Comparison of ENCODE assay signal across 8 mouse cellular contexts in genomic region chr11:57696807-57697251, GRCm38 (mm10). TPM values are rescaled to one million over a fixed set of nuclear protein-coding genes. Genes with fewer than 3 reads are reported as not detected.
DNase-seq lines count a peak whose midpoint lies in the region; ATAC-seq and TF ChIP-seq lines count a peak whose summit lies in the region.

No protein-coding gene starts in this region.

- H3K4me1 ChIP-seq in heart, embryonic 11.5 days (ENCODE audit: control insufficient read depth, insufficient read depth, low read length) = peaks cover 19% of the 10 kb centered on the region
- peaks cover 12% of the 10 kb centered on the region for H3K4me1 ChIP-seq in midbrain, postnatal 0 days (ENCODE audit: insufficient read depth, low read length)
- H3K4me1 ChIP-seq in liver, postnatal 0 days (ENCODE audit: insufficient read depth) = 0 out of 2 replicates have a peak, but pooled peaks cover 4% of the 10 kb centered on the region

- no peak overlapping the region for H3K27ac ChIP-seq in heart, embryonic 11.5 days (ENCODE audit: low read depth, low read length)
- peak overlapping the region; percentile 76 for H3K27ac ChIP-seq in midbrain, postnatal 0 days (ENCODE audit: low read depth, low read length)
- H3K27ac ChIP-seq in liver, postnatal 0 days (ENCODE audit: low read depth) = no peak overlapping the region

- no peaks in the 10 kb centered on the region for H3K27me3 ChIP-seq in heart, embryonic 11.5 days (ENCODE audit: control insufficient read depth, insufficient read depth, low read length)
- no peaks in the 10 kb centered on the region for H3K27me3 ChIP-seq in midbrain, postnatal 0 days (ENCODE audit: insufficient read depth, low read length)
- H3K27me3 ChIP-seq in liver, postnatal 0 days (ENCODE audit: insufficient read depth, low read length) = no peaks in the 10 kb centered on the region

- no peak overlapping the region for H3K9ac ChIP-seq in heart, embryonic 11.5 days (ENCODE audit: low read depth, low read length)
- H3K9ac ChIP-seq in midbrain, postnatal 0 days (replicated peaks; ENCODE audit: low read length, poor library complexity, severe bottlenecking) = no peak overlapping the region
- H3K9ac ChIP-seq in liver, postnatal 0 days (replicated peaks) = no peak overlapping the region

- no peaks in the 10 kb centered on the region for H3K36me3 ChIP-seq in heart, embryonic 11.5 days (ENCODE audit: control insufficient read depth, insufficient read depth, low read length)
- H3K36me3 ChIP-seq in midbrain, postnatal 0 days (ENCODE audit: insufficient read depth, low read length) = no peaks in the 10 kb centered on the region
- H3K36me3 ChIP-seq in liver, postnatal 0 days (replicated peaks; ENCODE audit: insufficient read depth, low read length) = no peaks in the 10 kb centered on the region; the same call in 1 of the 2 replicates

- H3K4me3 ChIP-seq in heart, embryonic 11.5 days (ENCODE audit: low read depth, low read length) = no peak overlapping the region
- no peak overlapping the region for H3K4me3 ChIP-seq in midbrain, postnatal 0 days (ENCODE audit: low read depth, low read length)
- no peak overlapping the region for H3K4me3 ChIP-seq in liver, postnatal 0 days (ENCODE audit: low read depth, low read length)

- no peak for TF ChIP-seq EP300 in liver, postnatal 0 days (IDR thresholded peaks at IDR 0.05; ENCODE audit: low read depth)

- no peak overlapping the region for H3K4me2 ChIP-seq in heart, embryonic 11.5 days
- peak overlapping the region; percentile 30 for H3K4me2 ChIP-seq in midbrain, postnatal 0 days (ENCODE audit: low read depth, low read length, poor library complexity, severe bottlenecking)
- H3K4me2 ChIP-seq in liver, postnatal 0 days (ENCODE audit: low read depth, low read length) = no peak overlapping the region

- TF ChIP-seq CTCF in midbrain, postnatal 0 days (IDR thresholded peaks at IDR 0.05) = peak; percentile 3; the same call in 1 of the 2 replicates
- TF ChIP-seq CTCF in liver, postnatal 0 days (IDR thresholded peaks at IDR 0.05; ENCODE audit: low read depth) = no peak

- WGBS in heart, embryonic 11.5 days (ENCODE audit: insufficient replicate concordance) = 72% methylated on average over 5 of the region's 5 CpGs
- 14% methylated on average over 5 of the region's 5 CpGs for WGBS in midbrain, postnatal 0 days
- whole genome bisulfite sequencing in liver, postnatal 0 days (ENCODE audit: insufficient replicate concordance) = 86% methylated on average over 5 of the region's 5 CpGs

- peak; percentile 57 to 87 for DNase-seq in heart, adult 18-20 months
- DNase-seq in heart, adult 8-10 months (ENCODE audit: low spot score) = peak; percentile 82
- DNase-seq in kidney, postnatal 10 days = peak; percentile 71
- DNase-seq in midbrain, postnatal 0 days (ENCODE audit: low spot score) = peak; percentile 63
- DNase-seq in spleen, postnatal 4 days (ENCODE audit: low spot score in 2 of 2) = no peak
- DNase-seq in liver, postnatal 0 days = no peak
- DNase-seq in left cerebral cortex, adult 18-20 months (ENCODE audit: low spot score in 2 of 2) = no peak

- no peak for ATAC-seq in heart, embryonic 11.5 days (replicated peaks; ENCODE audit: insufficient number of reproducible peaks, low FRiP score, low TSS enrichment)
- no peak for ATAC-seq in midbrain, postnatal 0 days (ENCODE audit: low FRiP score)
- no peak for ATAC-seq in liver, postnatal 0 days

- no peaks in the 10 kb centered on the region for H3K9me3 ChIP-seq in heart, embryonic 11.5 days (replicated peaks; ENCODE audit: control insufficient read depth, low read length)
- no peaks in the 10 kb centered on the region for H3K9me3 ChIP-seq in midbrain, postnatal 0 days (ENCODE audit: low read length)
- H3K9me3 ChIP-seq in liver, postnatal 0 days (ENCODE audit: low read length) = no peaks in the 10 kb centered on the region

RNA-seq across cellular contexts. Expression of gene Galnt10, which starts 51.6 kb away (rescaled TPM):
- 1 to 10 TPM; 7.2 to 8.0 TPM for total RNA-seq in heart, adult 18-20 months (2021)
- 7.1 and 10.6 TPM in 2 replicates for polyA plus RNA-seq in heart, embryonic 11.5 days (2014; fragmentation: Nextera tagmentation; extraction: Ambion mirVana)
- total RNA-seq in heart, adult 8-10 months (2022) = 1 to 10 TPM; 5.7 to 8.1 (median 6.9) TPM
- 21.3 and 26.0 TPM in 2 replicates for total RNA-seq in midbrain, postnatal 0 days (2014; rRNA removed)
- 11.8 and 12.0 TPM in 2 replicates for polyA plus RNA-seq in midbrain, postnatal 0 days (2015; fragmentation: Nextera tagmentation; extraction: Ambion mirVana)
- 6.5 and 8.2 TPM in 2 replicates for polyA plus RNA-seq in liver, postnatal 0 days (2015; fragmentation: Nextera tagmentation; extraction: Ambion mirVana)
- 1 to 10 TPM; 6.4 to 6.6 TPM for total RNA-seq in left cerebral cortex, adult 18-20 months (2021)

Comparison
In these comparisons a context has a peak if more than half of its experiments do, and no peak if none do; other contexts are left out.
1. DNase-seq: peak in heart, adult 18-20 months (2 of 2), heart, adult 8-10 months (single experiment), kidney, postnatal 10 days (single experiment) and midbrain, postnatal 0 days (single experiment); none in spleen, postnatal 4 days (0 of 2), liver, postnatal 0 days (single experiment) and left cerebral cortex, adult 18-20 months (0 of 2).